Mouse (Mus musculus) ES-E14 (cell line): ENCODE data around the gene Ints5. TPM values are rescaled to one million over a fixed set of nuclear protein-coding genes. Genes with fewer than 3 reads are reported as not detected.
A peak's percentile ranks its signal among the peaks of the same experiment; 100 is the strongest.
"Not testable (repeated sequence)": the region's sequence is repeated elsewhere in the genome, so short reads cannot be mapped to it uniquely, and the experiment has no call there.

Source experiments
- DNase-seq: peaks from one replicate; pipeline ENCODE4 v3.0.0-alpha.2; 2013; ENCODE audit warnings: low read depth, low spot score
- H3K27ac ChIP-seq: 2 replicates; pipeline ENCODE4 v1.5.1; 2012; ENCODE audit warnings: low read depth, mild to moderate bottlenecking, low read length, moderate library complexity, mixed read lengths; ENCODE audit not compliant: poor library complexity, insufficient read depth, severe bottlenecking
- H3K36me3 ChIP-seq: 2 replicates; pipeline ENCODE4 v1.6.1; 2012; ENCODE audit warnings: mild to moderate bottlenecking, low read length, moderate library complexity, mixed read lengths; ENCODE audit not compliant: control insufficient read depth, poor library complexity, insufficient read depth, severe bottlenecking
- H3K4me1 ChIP-seq, 2 experiments: fragments of 150-350 bp in 1 of 2; sonication (generic) in 1 of 2; 2 replicates each; pipeline ENCODE4 v1.6.1; 2012; ENCODE audit warnings: low read length in 2 of 2, mild to moderate bottlenecking in 1 of 2, mixed read lengths in 1 of 2; ENCODE audit not compliant: control insufficient read depth in 2 of 2, insufficient read depth in 2 of 2, poor library complexity in 1 of 2
- H3K4me3 ChIP-seq, 2 experiments: fragments of 150-350 bp in 1 of 2; sonication (generic) in 1 of 2; 2 replicates each; pipeline ENCODE4 v1.5.1; 2012; ENCODE audit warnings: low read length in 2 of 2, low read depth in 1 of 2, mild to moderate bottlenecking in 1 of 2, mixed read lengths in 1 of 2; ENCODE audit not compliant: insufficient read depth in 1 of 2, poor library complexity in 1 of 2, severe bottlenecking in 1 of 2
- H3K9ac ChIP-seq: 2 replicates; pipeline ENCODE4 v1.6.1; 2012; ENCODE audit warnings: low read depth, mild to moderate bottlenecking, low read length, mixed read lengths; ENCODE audit not compliant: poor library complexity, insufficient read depth, severe bottlenecking
- H3K9me3 ChIP-seq: fragments of 150-350 bp; sonication (generic); 2 replicates; pipeline ENCODE4 v1.6.1; 2012; ENCODE audit warnings: low read depth, mild to moderate bottlenecking, low read length; ENCODE audit not compliant: control insufficient read depth, insufficient read depth
- CHD2 ChIP-seq: IDR thresholded peaks from 2 replicates; pipeline ENCODE4 v1.6.1; 2014; ENCODE audit warnings: mild to moderate bottlenecking, low read depth, low read length, inconsistent platforms
- HCFC1 ChIP-seq: IDR thresholded peaks from 2 replicates; pipeline ENCODE4 v1.6.1; 2012; ENCODE audit warnings: low read length, inconsistent platforms, borderline replicate concordance; ENCODE audit not compliant: insufficient read depth
- MAFK ChIP-seq: IDR thresholded peaks from 2 replicates; pipeline ENCODE4 v1.6.1; 2014; ENCODE audit warnings: mild to moderate bottlenecking, low read depth, low read length, inconsistent platforms; ENCODE audit not compliant: insufficient read depth
- ZC3H11A ChIP-seq: IDR thresholded peaks from 2 replicates; pipeline ENCODE4 v1.6.1; 2012; ENCODE audit warnings: low read depth, mild to moderate bottlenecking, inconsistent platforms, low read length, borderline replicate concordance
- ZNF384 ChIP-seq: IDR thresholded peaks from 2 replicates; pipeline ENCODE4 v1.6.1; 2012; ENCODE audit warnings: low read depth, low read length, inconsistent platforms
- in situ Hi-C, 2 experiments: fragments of 600-800 bp; cut with MboI; formaldehyde crosslinking; loops; one replicate each; pipeline ENCODE4 v1.15.1; 2025; ENCODE audit warnings: low sequenced_read_pairs in 2 of 2, inconsistent platforms in 1 of 2; ENCODE audit not compliant: unreplicated experiment in 2 of 2
- total RNA-seq: library from RNA; depleted of rRNA; stranded (reverse); fragments of 300-350 nt; gene quantifications from 2 replicates; pipeline ENCODE4 v1.2.3, GENCODE M21; 2012

Gene Ints5
- total RNA-seq, 1 experiment: 59.3 TPM

GRCm38 (mm10) chr19:8888511-8889385 lies 4.1 kb upstream of the Ints5 start, which contains the start of the genes 1810009A15Rik and Gm49416:
TSS of gene 1810009A15Rik (plus strand) at chr19:8888853.
TSS of gene Gm49416 (plus strand) at chr19:8888926.
- peak within 1 kb of the TSS; percentile 81 to 87 for H3K4me3 ChIP-seq
- TF ChIP-seq CHD2 (no peak), HCFC1 (peak; percentile 32; the same call in 1 of the 2 replicates), ZNF384 (0 out of 2 replicates have a peak, but pooled peaks have one; percentile 2)
- H3K9ac ChIP-seq: peak within 1 kb of the TSS; percentile 97
- H3K9me3 ChIP-seq: no peaks in the 10 kb centered on the region
- in situ Hi-C loops: no loop called here
- H3K27ac ChIP-seq: peak within 1 kb of the TSS; percentile 88
- H3K4me1 ChIP-seq: peaks cover 0 to 3% of the 10 kb centered on the region in 2 experiments; a peak in 1 of 4 replicates
- H3K36me3 ChIP-seq: peaks cover 20% of the 10 kb centered on the region
- DNase-seq: peak; percentile 96

- H3K27ac ChIP-seq: no peak overlapping the region
- no peak for TF ChIP-seq ZC3H11A
- TF ChIP-seq MAFK: no peak
- DNase-seq: no peak
- peaks cover 27% of the 10 kb centered on the region for H3K36me3 ChIP-seq
- H3K9ac ChIP-seq: 0 out of 2 replicates have a peak overlapping the region, but pooled peaks have one; percentile 75
- H3K9me3 ChIP-seq: no peaks in the 10 kb centered on the region
- in situ Hi-C loops: no loop called here
- peaks cover 2 to 4% of the 10 kb centered on the region in 2 experiments; a peak in 2 of 4 replicates for H3K4me1 ChIP-seq
- no peak overlapping the region for H3K4me3 ChIP-seq
These were observed 2.7 kb downstream of the Ints5 start for GRCm38 (mm10) chr19:8895397-8895960.

- peak overlapping the region; percentile 75; the same call in 1 of the 2 replicates for H3K9ac ChIP-seq
- in situ Hi-C loops, H3K4me1 ChIP-seq, H3K27ac ChIP-seq, DNase-seq, H3K4me3 ChIP-seq, H3K9me3 ChIP-seq: not testable (repeated sequence)
- peaks cover 21% of the 10 kb centered on the region for H3K36me3 ChIP-seq
These were observed 3.4 kb downstream of the Ints5 start for GRCm38 (mm10) chr19:8896231-8896630.

- H3K4me3 ChIP-seq: peak overlapping the region; percentile 31 to 100
- H3K9me3 ChIP-seq, H3K4me1 ChIP-seq, in situ Hi-C loops, DNase-seq: not testable (repeated sequence)
- H3K9ac ChIP-seq: peak overlapping the region; percentile 75
- H3K27ac ChIP-seq: peak overlapping the region; percentile 71
- H3K36me3 ChIP-seq: peaks cover 20% of the 10 kb centered on the region
These were observed 4.5 kb downstream of the Ints5 start for GRCm38 (mm10) chr19:8897211-8897864.
